Mouse (Mus musculus) embryonic fibroblast, embryonic 13.5 days (primary cell): ENCODE results near the gene Mroh8.

Source experiments
- CTCF ChIP-seq: IDR thresholded peaks from 2 replicates; pipeline ENCODE4 v1.5.1; 2011; ENCODE audit warnings: mild to moderate bottlenecking, control low read depth, low read length, moderate library complexity, borderline replicate concordance; ENCODE audit not compliant: insufficient read depth
- POLR2A ChIP-seq: IDR thresholded peaks from 2 replicates; pipeline ENCODE4 v1.6.1; 2011; ENCODE audit warnings: low read depth, mild to moderate bottlenecking, control low read depth, low read length, moderate library complexity

DNA sequence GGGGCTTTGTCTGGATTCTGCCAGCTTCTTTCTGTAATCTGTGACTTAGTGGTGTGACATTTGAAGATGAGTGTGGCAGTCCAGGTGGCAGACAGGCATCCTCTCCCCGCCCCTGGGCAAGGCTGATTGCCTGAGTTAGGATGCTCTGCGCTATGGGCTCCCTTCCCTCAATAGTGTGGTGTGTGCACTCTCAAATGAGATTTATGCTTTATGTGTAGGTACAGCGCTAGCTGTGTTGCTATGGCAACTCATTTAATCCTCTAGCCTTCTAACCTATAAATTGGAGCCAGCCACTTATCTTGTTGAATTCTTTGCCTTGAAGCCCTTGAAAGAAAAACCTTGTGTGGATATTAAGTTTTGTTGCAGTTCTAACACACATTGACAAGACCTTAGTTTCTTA, 34.4 kb upstream of the Mroh8 start:
- TF ChIP-seq CTCF (no peak), POLR2A (no peak)
